21 mouse cellular contexts compared by ENCODE assay signal in the genomic region with DNA sequence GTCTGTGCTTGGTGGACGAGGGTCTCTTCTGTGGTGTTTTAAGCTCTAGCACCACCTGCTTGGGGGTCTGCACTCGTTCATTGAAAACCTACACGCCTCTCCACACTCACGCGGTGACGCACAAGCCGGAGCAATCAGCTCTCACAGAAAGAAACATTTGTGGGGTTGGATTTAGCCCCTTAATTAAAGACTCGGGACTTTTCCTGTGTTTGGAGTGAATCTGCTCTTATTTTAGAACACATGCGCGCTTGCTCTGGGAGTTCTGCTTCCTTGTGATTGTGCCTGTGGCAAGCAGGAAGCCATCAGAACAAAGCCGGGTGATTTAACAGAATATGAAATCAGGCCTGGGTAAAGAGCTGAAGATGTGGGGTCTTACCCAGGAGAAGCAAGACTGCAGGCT. TPM values are rescaled to one million over a fixed set of nuclear protein-coding genes. Genes with fewer than 3 reads are reported as not detected.
A peak's percentile ranks its signal among the peaks of the same experiment; 100 is the strongest.
DNase-seq lines count a peak whose midpoint lies in the region; ATAC-seq and TF ChIP-seq lines count a peak whose summit lies in the region.
"Had no signal": no experiment of that assay in that cellular context is flagged by ENCODE, and none has a peak within 500 bp of the region (broad histone marks: within the 10 kb centered on the region; RNA-seq: fewer than 3 reads in every experiment).

A gene (minus strand): TSS at position 101 of the 400 bp plus-strand sequence.

- no peak for TF ChIP-seq EP300 in liver, postnatal 0 days (IDR thresholded peaks at IDR 0.05; ENCODE audit: low read depth)
- no peak for TF ChIP-seq EP300 in lung, postnatal 0 days (IDR thresholded peaks at IDR 0.05)

- H3K9me3 ChIP-seq in liver, embryonic 12.5 days (replicated peaks) = no peaks in the 10 kb centered on the region
- H3K9me3 ChIP-seq in liver, postnatal 0 days (ENCODE audit: low read length) = no peaks in the 10 kb centered on the region
- H3K9me3 ChIP-seq in lung, postnatal 0 days (ENCODE audit: low read length) = no peaks in the 10 kb centered on the region
- H3K9me3 ChIP-seq: G1E; intestine, embryonic 15.5 days; midbrain, embryonic 13.5 days had no signal

- peaks cover 24% of the 10 kb centered on the region for H3K4me1 ChIP-seq in liver, embryonic 12.5 days
- no peaks in the 10 kb centered on the region for H3K4me1 ChIP-seq in liver, postnatal 0 days (ENCODE audit: insufficient read depth)
- H3K4me1 ChIP-seq in cortical plate, adult 2 months (ENCODE audit: control insufficient read depth, insufficient read depth, low read length) = peaks cover 2% of the 10 kb centered on the region
- no peaks in the 10 kb centered on the region for H3K4me1 ChIP-seq in lung, postnatal 0 days (ENCODE audit: insufficient read depth, low read depth, low read length)
- H3K4me1 ChIP-seq: midbrain, embryonic 13.5 days had no signal

- WGBS in liver, embryonic 12.5 days (ENCODE audit: insufficient replicate concordance) = 84% methylated on average over 11 of the region's 11 CpGs
- 76% methylated on average over 11 of the region's 11 CpGs for WGBS in liver, postnatal 0 days (ENCODE audit: insufficient replicate concordance)
- 75% methylated on average over 11 of the region's 11 CpGs for WGBS in lung, postnatal 0 days

- H3K27me3 ChIP-seq in liver, embryonic 12.5 days (replicated peaks) = no peaks in the 10 kb centered on the region
- no peaks in the 10 kb centered on the region for H3K27me3 ChIP-seq in liver, postnatal 0 days (ENCODE audit: insufficient read depth, low read length)
- no peaks in the 10 kb centered on the region for H3K27me3 ChIP-seq in lung, postnatal 0 days (replicated peaks; ENCODE audit: insufficient read depth, low read length)
- H3K27me3 ChIP-seq: intestine, embryonic 15.5 days; midbrain, embryonic 13.5 days had no signal

- no peak for TF ChIP-seq POLR2A in cortical plate, adult 2 months (IDR thresholded peaks at IDR 0.05; ENCODE audit: extremely low read depth, insufficient read depth, low read length)

- TF ChIP-seq CTCF in layer of hippocampus, adult 2 months (conservative IDR thresholded peaks at IDR 0.05) = no peak
- no peak for TF ChIP-seq CTCF in liver, postnatal 0 days (IDR thresholded peaks at IDR 0.05; ENCODE audit: low read depth)
- TF ChIP-seq CTCF in cortical plate, adult 2 months (IDR thresholded peaks at IDR 0.05; ENCODE audit: extremely low read depth, insufficient read depth, low read length) = no peak
- no peak for TF ChIP-seq CTCF in lung, postnatal 0 days (IDR thresholded peaks at IDR 0.05)

- ATAC-seq in liver, embryonic 12.5 days = no peak
- no peak for ATAC-seq in liver, postnatal 0 days
- ATAC-seq in lung, postnatal 0 days = no peak
- ATAC-seq: forebrain, embryonic 14.5 days; intestine, embryonic 15.5 days; midbrain, embryonic 13.5 days had no signal

- no peak within 1 kb of the TSS for H3K4me3 ChIP-seq in layer of hippocampus, adult 2 months
- no peak within 1 kb of the TSS for H3K4me3 ChIP-seq in liver, embryonic 12.5 days
- H3K4me3 ChIP-seq in liver, postnatal 0 days (ENCODE audit: low read depth, low read length) = no peak within 1 kb of the TSS
- H3K4me3 ChIP-seq in cortical plate, adult 2 months (ENCODE audit: insufficient read depth, low read length) = no peak within 1 kb of the TSS
- H3K4me3 ChIP-seq in lung, postnatal 0 days (ENCODE audit: low read depth, low read length) = no peak within 1 kb of the TSS
- H3K4me3 ChIP-seq: intestine, embryonic 15.5 days; midbrain, embryonic 13.5 days had no signal

- DNase-seq in layer of hippocampus, adult 2 months (ENCODE audit: low spot score in 2 of 2) = no peak
- DNase-seq in layer of hippocampus, adult 18-20 months (ENCODE audit: low spot score in 2 of 2) = no peak
- no peak for DNase-seq in liver, postnatal 0 days
- DNase-seq in left cerebral cortex, postnatal 4 days = no peak
- no peak for DNase-seq in lung, postnatal 0 days (ENCODE audit: low spot score)
- DNase-seq: adrenal gland, postnatal 36 days; cerebellum, adult 9-11 months; gastrocnemius, postnatal 36 days; lung, postnatal 4 days; right cerebral cortex, adult 18-20 months had no signal

- H3K27ac ChIP-seq in layer of hippocampus, adult 2 months = no peak within 1 kb of the TSS
- H3K27ac ChIP-seq in liver, embryonic 12.5 days = 0 out of 2 replicates have a peak within 1 kb of the TSS, but pooled peaks have one; percentile 9
- H3K27ac ChIP-seq in liver, postnatal 0 days (ENCODE audit: low read depth) = no peak within 1 kb of the TSS
- H3K27ac ChIP-seq in cortical plate, adult 2 months (ENCODE audit: insufficient read depth, low read length) = no peak within 1 kb of the TSS
- no peak within 1 kb of the TSS for H3K27ac ChIP-seq in lung, postnatal 0 days (ENCODE audit: low read length)
- H3K27ac ChIP-seq: hindbrain, embryonic 14.5 days; intestine, embryonic 15.5 days; midbrain, embryonic 13.5 days had no signal

- H3K9ac ChIP-seq in liver, embryonic 12.5 days = no peak within 1 kb of the TSS
- no peak within 1 kb of the TSS for H3K9ac ChIP-seq in liver, postnatal 0 days (replicated peaks)
- H3K9ac ChIP-seq in lung, postnatal 0 days (replicated peaks; ENCODE audit: low read depth) = no peak within 1 kb of the TSS
- H3K9ac ChIP-seq: hindbrain, embryonic 14.5 days; intestine, embryonic 15.5 days; midbrain, embryonic 13.5 days had no signal

- H3K4me2 ChIP-seq in liver, embryonic 12.5 days = no peak within 1 kb of the TSS
- H3K4me2 ChIP-seq in liver, postnatal 0 days (ENCODE audit: low read depth, low read length) = no peak within 1 kb of the TSS
- no peak within 1 kb of the TSS for H3K4me2 ChIP-seq in lung, postnatal 0 days (replicated peaks; ENCODE audit: low read depth, low read length)
- H3K4me2 ChIP-seq: hindbrain, embryonic 14.5 days; intestine, embryonic 15.5 days; midbrain, embryonic 13.5 days had no signal

- intact Hi-C loops in left cerebral cortex, postnatal 4 days (cut with DNase I) = no loop called here

- H3K36me3 ChIP-seq in liver, embryonic 12.5 days = peaks cover 46% of the 10 kb centered on the region
- H3K36me3 ChIP-seq in liver, postnatal 0 days (replicated peaks; ENCODE audit: insufficient read depth, low read length) = 0 out of 2 replicates have a peak, but pooled peaks cover 2% of the 10 kb centered on the region
- no peaks in the 10 kb centered on the region for H3K36me3 ChIP-seq in lung, postnatal 0 days (ENCODE audit: insufficient read depth, low read length)

RNA-seq across cellular contexts. Expression of the gene that starts here (rescaled TPM):
- 10 to 100 TPM; 11.0 to 14.7 TPM for total RNA-seq in layer of hippocampus, adult 2 months (2021)
- total RNA-seq in layer of hippocampus, adult 18-20 months (2021) = 10 to 100 TPM in 1 of 2 experiments, 1 to 10 TPM in 1; 9.8 to 13.8 TPM
- 0.35 TPM in 1 of 2 replicates, not detected in the other for polyA plus RNA-seq in liver, embryonic 12.5 days (2016; fragmentation: Nextera tagmentation; extraction: Ambion mirVana)
- not detected in 2 replicates for polyA plus RNA-seq in liver, postnatal 0 days (2015; fragmentation: Nextera tagmentation; extraction: Ambion mirVana)
- polyA plus RNA-seq in cortical plate, adult 2 months (2012; rRNA removed) = 10.2 and 10.6 TPM in 2 replicates
- 10 to 100 TPM; 13.8 to 16.6 TPM for total RNA-seq in left cerebral cortex, postnatal 4 days (2021)
- 0.18 and 0.21 TPM in 2 replicates for polyA plus RNA-seq in lung, postnatal 0 days (2015; fragmentation: Nextera tagmentation; extraction: Ambion mirVana)
- total RNA-seq: gastrocnemius, postnatal 36 days had no signal
- polyA plus RNA-seq: heart, postnatal 0 days; intestine, embryonic 15.5 days; liver, embryonic 16.5 days; small intestine, adult 2 months; thymus, postnatal 0 days had no signal
